Mouse (Mus musculus): ENCODE measurements at regions not wholly inside any gene's neighbourhood (a gene's known extent, or its start where the extent isn't known, plus 50 kb on each side); places are given as distances from the start of the nearest gene placed in this dataset.

DNA sequence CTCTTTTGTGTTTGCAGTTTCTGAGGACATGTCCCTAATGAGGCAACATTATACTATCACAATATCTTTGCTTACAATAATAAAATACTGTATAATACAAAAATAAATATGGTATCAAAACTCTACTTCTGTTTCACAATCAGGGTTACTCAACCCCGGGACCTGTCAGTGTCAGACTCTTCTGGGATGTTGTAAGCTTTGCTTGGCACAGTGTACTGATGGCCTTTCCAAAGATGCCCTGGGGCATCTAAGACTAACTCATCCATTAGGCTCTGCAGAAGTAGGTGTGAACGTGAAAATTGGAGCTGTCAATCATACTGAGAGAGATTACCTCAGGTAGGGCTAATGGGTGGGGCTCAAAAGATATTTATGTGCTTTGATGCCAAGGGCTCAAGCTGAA lies 249.0 kb downstream of the Gm5447 start:
- DNase-seq (ENCODE audit: low spot score in 2 of 2): no peak

DNA sequence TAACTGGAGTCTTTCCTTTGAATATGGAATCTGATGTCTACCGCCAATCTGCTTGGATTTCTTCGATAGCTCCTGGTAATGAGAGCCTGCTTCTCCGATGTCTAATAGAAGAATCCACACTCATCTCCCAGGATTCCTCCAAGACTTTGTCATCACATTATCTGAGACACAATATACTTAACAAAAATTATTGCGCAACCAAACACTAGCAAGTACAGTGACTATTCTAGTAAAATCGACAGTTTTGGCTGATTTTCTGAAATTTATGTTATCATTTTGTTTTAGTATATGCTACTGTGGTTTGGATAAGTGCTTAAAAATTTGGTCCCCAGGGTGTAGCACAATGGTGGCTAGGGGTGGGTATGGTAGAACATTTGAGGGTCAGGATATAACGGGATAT lies 266.5 kb downstream of the Gm5447 start:
- no peak for DNase-seq (ENCODE audit: low spot score in 2 of 2)

DNA sequence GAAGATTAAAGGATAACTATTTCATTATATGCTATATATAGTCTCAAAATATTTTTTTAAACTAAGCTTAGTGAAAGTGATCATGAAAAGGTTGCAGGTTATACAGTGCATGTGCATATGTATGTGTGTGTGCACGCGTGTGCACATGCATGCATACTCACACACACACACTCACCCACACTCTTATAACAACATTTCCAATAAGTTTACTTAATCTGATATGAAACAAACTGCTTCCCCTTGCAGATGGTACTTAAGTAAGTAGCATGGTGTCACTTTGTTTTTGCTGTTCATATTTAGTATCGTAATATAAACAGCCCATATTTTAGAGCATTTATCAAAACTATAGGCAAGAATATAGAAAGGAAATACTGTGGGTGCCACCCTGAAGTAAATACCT lies 275.0 kb downstream of the Gm5447 start:
- DNase-seq (ENCODE audit: low spot score in 2 of 2): no peak

DNA sequence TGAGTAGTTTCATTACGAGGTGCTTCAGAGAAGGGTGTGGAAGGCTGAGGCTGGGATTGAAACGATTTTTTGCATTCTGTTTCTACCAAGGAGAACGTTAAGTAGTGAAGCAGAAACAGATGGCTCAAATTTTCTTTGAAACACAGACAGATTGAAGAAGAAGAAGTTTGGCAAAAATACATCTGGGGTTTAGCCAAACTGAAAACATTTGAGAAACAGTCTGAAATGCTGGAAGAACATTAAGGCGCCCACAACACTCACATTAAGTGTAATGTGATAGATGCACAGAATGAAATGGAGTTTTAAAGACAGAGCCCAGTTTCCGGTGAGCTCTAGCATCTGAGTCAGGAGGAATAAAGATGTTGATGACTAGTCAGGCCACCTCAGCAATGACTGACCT lies 275.5 kb downstream of the Gm5447 start:
- peak; percentile 3 to 70 for DNase-seq (ENCODE audit: low spot score in 2 of 2)

DNA sequence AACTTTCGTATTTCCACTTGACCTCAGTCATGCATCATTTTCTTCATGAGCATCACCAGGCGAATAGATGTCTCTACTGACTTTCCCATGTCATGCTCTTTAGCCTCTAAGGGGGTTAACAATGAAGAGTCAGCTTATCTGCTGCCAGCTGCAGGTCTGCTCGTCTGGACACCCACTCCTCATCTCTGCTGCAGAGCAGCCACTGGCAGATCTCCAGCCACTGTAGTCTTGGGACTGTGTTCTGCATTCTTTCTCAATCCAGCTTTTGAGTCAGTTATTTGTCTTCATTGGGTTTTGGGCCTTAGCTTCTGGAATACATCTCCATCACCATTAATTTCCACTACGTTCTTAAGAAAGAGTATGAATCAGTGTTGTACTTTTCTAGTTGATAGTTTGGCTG lies 280.0 kb downstream of the Gm5447 start:
- no peak for DNase-seq (ENCODE audit: low spot score in 2 of 2)

DNA sequence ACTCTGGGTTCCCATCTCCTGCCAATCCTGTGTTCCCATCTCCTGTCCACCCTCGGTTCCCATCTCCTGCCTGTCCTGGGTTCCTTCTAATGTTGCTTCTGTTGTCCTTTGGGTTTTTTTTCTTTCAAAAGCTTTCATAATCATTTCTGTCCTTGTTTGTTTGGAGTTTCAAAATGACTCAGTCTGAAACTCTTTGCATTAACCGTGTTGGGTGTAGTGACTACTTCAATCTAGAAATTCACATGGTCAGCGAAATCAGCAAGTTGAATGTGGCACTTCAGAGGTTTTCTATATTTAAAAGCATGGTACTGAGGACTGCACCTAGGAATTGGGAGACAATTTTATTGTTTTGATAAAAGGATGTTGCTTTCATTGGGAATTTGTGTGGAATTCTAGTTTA lies 280.7 kb downstream of the Gm5447 start:
- no peak for DNase-seq (ENCODE audit: low spot score in 2 of 2)

DNA sequence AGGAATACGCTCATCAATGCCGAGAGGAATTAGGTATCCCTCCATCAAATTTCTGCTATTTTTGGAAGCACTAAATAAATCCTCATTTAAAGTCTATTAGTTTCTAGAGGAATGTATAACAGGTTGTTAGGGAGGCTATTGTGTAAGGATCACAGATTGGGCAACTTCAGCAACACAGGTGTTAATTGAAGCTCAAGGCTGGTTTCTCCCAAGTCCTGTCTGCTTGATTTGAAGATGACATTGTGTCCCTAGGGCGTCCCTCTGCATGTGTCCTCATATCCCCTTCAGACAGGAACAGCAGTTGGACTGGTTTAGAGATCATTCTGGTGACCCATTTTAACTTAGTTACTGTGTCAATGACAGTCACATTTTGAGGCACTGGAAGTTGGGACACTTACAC lies 281.5 kb downstream of the Gm5447 start:
- DNase-seq (ENCODE audit: low spot score in 2 of 2): no peak

DNA sequence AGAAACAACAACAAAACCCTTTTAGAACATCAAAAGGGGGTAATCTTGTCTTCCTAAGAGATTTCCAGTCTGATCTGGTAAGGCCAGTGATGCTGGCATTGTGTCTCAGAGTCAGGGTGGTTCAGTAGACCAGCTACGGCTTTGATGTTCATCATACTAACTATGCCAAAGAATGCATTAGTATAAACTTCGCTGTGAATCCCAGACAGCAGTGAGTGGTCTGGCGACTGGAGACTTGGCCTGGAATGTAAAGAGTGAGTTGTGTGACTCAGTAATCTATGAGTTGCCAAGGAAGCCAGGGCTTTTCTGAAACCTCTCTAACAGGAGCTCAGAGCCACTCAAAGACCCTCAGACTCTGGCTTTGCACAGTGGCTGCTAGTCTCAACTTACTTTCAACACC lies 288.1 kb upstream of the Foxq1 start:
- DNase-seq (ENCODE audit: low spot score in 2 of 2): no peak

DNA sequence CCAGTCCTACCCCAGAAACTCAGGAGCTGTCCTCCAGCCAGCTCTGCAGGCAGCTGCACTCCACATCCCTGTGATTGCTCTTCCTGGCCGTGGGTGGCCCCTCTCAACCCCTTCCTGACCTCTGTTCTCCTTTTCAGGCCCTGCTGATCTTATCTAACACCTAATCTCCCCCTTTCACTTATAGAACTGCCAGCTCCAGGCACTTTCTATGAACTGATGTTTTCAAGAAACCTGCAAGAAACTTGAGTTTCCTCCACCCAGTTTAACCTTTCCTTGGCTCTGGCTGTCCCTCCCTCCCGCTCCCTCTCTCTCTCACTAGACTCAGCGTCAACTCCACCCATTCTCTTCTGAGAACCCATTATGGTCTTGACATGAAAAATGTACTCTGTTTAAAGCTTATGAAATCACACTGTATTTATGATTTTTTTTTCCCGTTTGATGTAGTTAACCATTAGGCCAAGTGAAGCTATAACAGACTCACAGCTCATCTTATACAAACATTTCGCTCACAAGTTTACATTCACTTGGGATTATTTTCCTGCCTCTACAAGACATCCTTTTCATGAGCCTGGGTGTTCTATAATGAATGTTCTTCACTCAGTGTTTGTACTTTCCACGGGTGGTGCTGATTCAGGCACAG lies 279.8 kb upstream of the Foxq1 start:
- DNase-seq (ENCODE audit: low spot score in 2 of 2): no peak

DNA sequence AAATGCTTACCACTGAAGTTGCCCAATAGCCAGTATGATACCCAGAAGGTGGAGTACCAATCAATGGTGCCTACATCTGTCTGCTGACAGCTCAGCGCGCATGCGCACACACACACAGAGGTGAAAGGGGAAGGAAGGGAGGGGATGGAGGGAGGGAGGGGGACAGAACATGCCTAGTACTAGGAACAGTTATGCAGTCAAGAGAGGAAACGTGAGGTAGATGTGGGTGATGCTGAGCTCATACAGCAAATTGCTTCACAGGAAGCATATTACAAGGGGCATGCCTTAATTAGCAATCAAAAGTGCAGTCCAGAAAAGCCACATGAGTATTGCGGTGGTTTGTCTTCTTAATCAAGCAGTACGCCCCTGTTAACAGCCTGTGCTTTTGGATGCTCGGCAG lies 265.3 kb upstream of the Foxq1 start:
- no peak for DNase-seq (ENCODE audit: low spot score in 2 of 2)

DNA sequence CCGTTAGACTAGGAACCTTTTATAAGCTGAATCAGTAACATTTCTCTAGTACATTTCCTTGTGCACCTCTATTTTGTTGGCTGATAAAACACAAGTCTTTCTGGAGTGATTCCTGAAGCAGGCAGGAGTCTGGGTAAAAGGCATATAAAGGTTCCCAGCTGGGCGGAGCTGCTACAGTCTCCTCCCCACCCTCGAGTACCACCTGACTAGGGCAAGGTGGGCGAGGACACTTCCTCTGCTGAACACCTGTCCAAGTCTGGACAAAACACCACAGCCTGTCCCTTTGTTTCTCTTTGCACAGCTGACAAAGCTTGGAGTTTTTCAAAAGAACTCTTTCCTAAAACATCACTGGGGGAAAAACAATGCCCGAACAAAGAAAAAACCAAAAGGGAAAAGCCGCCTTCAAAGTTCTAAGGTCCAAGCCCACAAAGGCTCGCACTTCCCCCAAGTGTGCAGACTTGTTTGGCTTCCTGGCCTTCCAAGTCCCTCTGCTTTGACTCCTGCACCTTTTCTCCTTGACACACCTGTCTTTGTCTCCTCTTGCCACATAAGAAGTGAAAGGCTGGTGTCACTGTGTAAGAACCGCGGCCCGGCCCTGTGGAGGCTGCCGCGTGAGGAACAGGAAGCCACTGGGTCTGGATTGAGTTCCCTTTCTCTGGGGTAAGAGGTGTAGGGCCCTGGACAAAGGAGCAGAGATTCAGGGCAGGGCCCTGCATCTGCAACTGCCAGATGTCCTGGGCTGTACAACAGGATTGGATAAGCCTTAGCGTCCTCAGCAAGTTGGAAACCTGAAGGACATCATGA lies 263.1 kb upstream of the Foxq1 start:
- no peak for DNase-seq (ENCODE audit: low spot score in 2 of 2)

DNA sequence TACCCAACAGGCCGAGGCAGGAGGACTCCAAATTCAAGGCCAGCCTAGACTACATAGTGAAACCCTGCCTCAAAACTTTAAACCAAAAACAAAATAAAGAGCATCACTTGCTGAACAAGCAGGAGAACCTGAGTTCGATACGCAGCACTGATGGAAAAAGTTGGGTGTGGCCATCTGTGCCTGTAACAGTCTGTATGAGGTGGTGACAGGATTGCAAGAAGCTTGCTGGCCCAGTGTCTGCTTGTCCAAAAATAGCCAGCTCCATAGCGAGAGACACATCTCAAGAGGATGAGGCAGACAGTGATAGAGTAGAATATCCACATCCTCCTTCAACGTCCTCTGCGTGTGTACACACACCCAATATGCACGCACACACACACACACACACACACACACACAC lies 261.9 kb upstream of the Foxq1 start:
- DNase-seq (ENCODE audit: low spot score in 2 of 2): no peak

DNA sequence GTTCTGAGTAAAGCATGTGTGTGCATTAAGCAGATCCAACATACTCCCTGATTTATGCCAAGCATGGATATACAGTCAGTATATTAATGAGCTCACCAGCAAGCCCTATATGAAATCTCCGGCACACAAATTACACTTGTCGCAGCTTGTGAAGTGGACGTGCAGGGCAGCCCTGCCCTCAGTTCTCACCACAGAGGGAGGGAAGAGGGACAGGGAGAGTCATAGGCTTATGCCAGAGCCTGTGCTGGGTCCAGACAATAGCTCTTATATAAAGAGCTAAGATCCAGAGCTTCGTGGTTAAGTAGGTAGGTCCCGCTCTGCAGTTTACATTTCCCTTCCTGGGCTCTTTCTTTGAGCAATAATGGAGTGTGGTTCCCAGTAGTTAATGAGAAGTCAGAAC lies 252.7 kb upstream of the Foxq1 start:
- no peak for DNase-seq (ENCODE audit: low spot score in 2 of 2)

DNA sequence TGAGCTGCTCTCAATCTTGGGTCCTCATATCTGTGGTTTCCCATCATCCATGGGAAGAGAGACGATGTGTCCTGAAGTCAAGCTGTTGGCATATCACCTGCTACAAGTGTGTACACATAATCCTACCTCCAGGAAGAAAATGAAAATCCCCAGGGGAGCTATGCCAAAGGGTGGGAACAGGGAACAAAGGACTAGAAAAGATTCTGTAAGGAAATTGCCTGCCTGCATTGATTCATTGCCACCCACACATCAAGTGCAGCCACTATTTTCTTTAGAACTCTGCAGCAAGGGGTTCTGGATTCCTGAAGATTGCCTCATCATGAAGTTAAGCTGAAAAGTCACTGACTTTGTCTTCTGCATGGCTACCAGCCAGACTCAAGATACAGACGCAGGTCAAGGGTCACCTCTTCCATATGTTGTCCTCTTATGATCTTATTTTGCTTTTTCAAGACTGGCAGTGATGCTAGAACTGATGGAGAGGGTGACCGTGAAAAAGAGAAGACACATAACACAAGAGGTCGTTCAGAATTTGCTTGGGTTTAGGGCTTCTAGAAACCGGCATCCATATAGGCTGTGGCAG lies 251.6 kb upstream of the Foxq1 start:
- no peak for DNase-seq (ENCODE audit: low spot score in 2 of 2)

DNA sequence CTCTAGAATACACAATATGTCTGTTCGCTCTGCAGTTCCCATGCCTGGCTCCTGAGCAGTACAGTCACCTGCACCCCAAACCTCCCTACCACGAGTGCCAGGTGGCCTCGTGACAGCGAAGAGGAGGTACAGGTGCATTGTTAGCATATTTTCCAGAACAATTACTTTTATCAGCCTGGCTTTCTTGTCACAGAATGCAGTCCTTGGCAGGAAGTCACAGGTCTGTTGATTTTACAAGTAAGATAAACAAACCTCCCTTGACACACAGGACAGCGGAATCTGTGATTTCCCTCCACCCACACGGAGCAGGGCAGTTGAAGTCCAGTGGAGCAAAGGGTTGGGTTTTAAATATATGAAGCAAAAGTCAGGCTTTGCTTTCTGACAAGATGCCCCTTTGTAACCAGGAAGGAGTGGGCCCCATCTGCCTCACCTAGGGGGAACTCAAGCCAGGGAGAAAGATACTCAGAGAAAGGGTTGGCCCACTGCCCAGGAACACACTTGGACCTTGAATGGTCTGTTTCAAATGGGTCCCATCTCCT lies 246.8 kb upstream of the Foxq1 start:
- DNase-seq (ENCODE audit: low spot score in 2 of 2): no peak

DNA sequence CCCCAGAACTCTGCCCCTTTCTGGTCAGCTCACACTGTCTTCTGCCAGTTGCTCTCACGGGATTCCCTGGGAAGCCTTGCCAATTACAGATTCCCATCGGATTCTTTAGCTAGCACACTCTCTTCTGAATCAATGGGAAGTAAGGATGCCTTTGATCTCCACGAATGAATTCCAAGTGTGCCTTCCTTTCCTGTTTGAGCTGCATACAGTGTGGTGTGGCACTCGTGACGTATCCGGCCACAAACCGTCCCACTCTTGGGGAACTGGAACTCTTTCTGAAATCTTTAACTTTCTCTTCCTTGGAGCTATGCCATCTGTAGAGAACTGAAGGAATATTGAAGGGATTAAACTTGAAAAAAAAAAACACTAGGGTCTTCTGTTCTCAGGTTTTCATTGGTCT lies 243.2 kb upstream of the Foxq1 start:
- DNase-seq (ENCODE audit: low spot score in 2 of 2): no peak

DNA sequence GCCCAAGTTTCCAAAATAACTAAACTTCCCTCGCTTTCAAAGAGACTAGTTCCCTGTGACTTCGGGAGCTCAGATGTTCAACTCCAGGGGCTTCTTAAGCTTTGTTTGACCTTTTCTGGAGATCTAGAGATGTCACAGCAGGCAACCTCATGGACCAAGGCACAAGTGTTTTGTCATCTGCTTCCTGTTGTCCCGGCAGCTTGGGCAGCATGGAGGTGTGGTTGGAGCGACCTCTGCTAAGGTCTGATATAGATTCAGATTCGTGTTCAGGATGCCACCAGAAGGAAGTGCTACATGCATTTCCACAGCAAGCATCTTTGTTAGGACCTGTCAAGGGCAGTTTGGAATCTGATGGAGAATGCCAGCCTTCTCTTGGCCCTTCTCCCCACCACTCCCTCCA lies 242.1 kb upstream of the Foxq1 start:
- DNase-seq (ENCODE audit: low spot score in 2 of 2): no peak

DNA sequence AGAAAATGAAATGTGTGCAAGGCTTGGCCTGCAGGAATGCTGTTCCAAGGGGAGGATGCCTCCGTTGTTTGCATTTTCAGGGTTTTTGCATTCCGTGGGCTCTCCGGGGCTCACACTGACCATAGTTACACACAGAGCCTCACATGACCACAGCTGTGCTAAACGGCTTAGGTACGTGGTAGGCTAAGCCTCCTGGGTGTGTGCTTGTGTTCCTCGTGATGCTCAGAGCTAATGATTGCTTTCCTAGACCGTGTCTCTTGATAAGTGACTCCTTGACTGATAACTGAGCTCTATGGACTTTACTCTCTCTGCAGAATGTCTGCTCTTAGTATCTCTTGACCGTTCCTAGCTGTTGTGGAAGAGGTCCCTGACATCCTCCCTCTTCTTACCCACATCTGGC lies 238.9 kb upstream of the Foxq1 start:
- no peak for DNase-seq (ENCODE audit: low spot score in 2 of 2)

DNA sequence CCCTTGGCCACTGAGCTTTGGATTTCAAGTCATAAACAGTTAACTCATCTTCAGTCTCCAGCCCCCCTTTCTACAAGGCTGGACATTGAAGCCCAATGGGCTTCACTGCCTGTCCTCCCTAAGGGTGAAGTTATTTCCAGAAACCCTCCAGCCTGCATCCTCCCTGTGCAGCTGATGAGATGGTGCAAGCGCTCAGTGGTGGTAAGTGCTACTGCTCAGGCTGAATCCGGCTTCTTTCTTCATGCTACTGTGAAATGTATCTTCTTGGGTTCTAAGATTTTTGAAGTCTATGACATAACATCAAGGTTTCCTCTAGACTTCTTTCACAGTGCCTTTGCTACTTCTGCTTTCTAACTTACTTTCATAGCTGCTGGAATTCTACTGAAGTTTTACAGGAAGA lies 237.9 kb upstream of the Foxq1 start:
- no peak for DNase-seq (ENCODE audit: low spot score in 2 of 2)

DNA sequence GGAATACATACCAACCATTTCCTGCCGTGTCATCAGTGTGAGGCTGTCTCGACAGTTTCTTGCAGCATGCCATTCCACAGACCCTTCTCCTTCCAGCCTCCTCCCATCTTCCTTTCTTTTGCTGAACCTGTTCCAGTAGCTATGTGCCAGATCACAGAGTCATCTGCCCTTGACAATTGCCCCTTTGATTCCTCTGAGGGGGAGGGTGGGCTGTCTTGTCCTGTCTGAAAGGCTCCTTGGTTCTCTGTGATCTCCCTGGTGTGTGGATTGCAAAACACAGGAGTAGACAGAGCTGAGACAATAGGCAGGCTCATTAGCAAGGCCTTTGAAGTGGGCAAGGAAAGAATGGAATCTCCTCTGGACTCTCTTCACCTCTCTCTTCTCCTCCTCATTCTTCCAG lies 234.5 kb upstream of the Foxq1 start:
- no peak for DNase-seq (ENCODE audit: low spot score in 2 of 2)

DNA sequence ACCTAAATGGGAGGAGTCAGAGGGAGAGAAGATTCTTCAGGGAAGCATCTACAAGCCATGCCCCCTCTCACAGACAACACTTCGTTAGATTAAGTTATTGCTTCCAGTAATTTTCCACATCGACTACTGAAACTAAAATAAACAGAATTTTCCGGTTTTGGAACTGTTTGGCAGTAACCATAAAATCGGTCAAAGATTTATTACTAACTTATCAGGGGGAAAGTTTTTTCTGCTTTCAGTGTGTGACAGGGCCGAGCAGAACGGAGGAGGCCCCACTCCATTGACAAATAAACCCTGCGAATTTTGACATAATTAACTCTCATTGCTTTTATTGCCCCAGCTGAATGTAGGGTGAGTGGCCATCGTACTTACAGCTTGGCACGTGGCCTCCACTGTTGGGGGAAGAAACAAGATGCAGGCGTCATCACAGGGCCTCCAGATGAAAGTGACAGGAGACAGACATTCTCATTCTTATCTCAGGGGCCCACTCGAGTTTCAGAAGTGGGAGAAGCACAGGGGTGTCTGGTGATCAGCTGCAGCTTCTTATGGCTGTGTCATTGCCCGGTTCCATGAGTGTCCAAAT lies 229.6 kb upstream of the Foxq1 start:
- no peak for DNase-seq (ENCODE audit: low spot score in 2 of 2)

DNA sequence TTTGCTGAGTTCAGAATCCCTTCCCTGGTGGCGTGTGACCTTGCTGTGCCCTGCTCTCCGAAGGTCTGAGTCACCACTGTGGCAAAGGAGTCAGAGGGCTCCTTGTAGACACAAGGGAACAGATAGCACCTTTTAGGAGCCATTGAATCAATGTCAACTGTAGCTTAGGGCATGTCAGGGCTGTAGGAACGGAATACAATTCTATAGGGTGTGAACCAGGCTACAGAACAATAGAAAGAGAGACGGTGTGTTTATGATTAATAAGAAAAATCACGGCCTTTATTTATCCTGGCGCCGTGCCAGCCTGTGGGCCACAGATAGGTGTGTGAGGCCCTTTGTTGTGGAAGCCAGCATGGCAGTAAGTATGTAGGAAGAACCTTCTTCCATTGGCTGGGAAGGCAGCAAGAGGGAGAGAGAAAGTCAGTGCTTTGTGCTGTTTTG lies 228.4 kb upstream of the Foxq1 start:
- no peak for DNase-seq (ENCODE audit: low spot score in 2 of 2)

Data from layer of hippocampus, postnatal 14 days (tissue).